Mouse (Mus musculus) megakaryocyte, embryonic 14.5 days (primary cell): ENCODE measurements at regions not wholly inside any gene's neighbourhood (a gene's known extent, or its start where the extent isn't known, plus 50 kb on each side); places are given as distances from the start of the nearest gene placed in this dataset.

ENCODE experiments used
- FLI1 ChIP-seq: IDR thresholded peaks from 2 replicates; pipeline ENCODE4 v1.6.1; 2012; ENCODE audit warnings: low read length, inconsistent platforms, mixed read lengths
- GATA1 ChIP-seq: IDR thresholded peaks from 3 replicates; pipeline ENCODE4 v1.6.1; 2012; ENCODE audit warnings: mixed read lengths, low read length, inconsistent platforms, borderline replicate concordance

DNA sequence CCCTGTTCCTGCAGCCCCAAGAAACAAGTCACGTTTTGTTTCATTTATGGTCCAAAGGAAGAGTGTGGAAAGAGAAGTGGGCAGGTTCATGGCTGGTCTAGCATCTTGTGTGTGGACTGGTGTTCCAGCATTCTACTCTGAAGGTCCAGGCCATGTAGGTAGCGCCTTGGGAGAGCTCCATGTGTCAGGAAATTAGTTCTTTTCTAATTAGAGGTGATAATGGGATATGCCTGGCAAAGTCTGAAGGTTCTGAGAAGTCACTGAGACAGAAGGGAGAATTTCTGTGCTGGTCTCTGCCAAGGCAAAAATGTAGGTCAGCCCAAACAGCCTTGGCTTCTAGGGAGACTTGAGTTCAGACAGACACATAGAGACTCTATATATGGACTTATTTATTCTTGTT lies 61.5 kb downstream of the Gpr6 start:
- no peak for TF ChIP-seq GATA1
- TF ChIP-seq FLI1 = no peak
